8 mouse cellular contexts compared by ENCODE assay signal in genomic region chr10:127288328-127288799, GRCm38 (mm10). TPM values are rescaled to one million over a fixed set of nuclear protein-coding genes. Genes with fewer than 3 reads are reported as not detected.
DNase-seq lines count a peak whose midpoint lies in the region; ATAC-seq and TF ChIP-seq lines count a peak whose summit lies in the region.

No protein-coding gene starts in this region.

- ATAC-seq in kidney, embryonic 14.5 days (ENCODE audit: low FRiP score, low TSS enrichment) = peak; percentile 28
- ATAC-seq in G1E (ENCODE audit: extremely low read depth, insufficient number of reproducible peaks, low FRiP score, poor library complexity, severe bottlenecking) = no peak
- peak; percentile 6; the same call in 1 of the 2 replicates for ATAC-seq in embryonic facial prominence, embryonic 12.5 days (ENCODE audit: insufficient number of reproducible peaks, insufficient read depth, low FRiP score, low TSS enrichment)
- ATAC-seq in hindbrain, embryonic 12.5 days (ENCODE audit: low FRiP score) = peak; percentile 0
- peak; percentile 7 for ATAC-seq in liver, postnatal 0 days

- H3K4me3 ChIP-seq in kidney, embryonic 14.5 days (ENCODE audit: low read length) = peak overlapping the region; percentile 62
- peak overlapping the region; percentile 81 for H3K4me3 ChIP-seq in G1E (ENCODE audit: low read depth, low read length)
- peak overlapping the region; percentile 63 for H3K4me3 ChIP-seq in embryonic facial prominence, embryonic 12.5 days
- H3K4me3 ChIP-seq in hindbrain, embryonic 12.5 days = peak overlapping the region; percentile 66
- H3K4me3 ChIP-seq in liver, postnatal 0 days (ENCODE audit: low read depth, low read length) = peak overlapping the region; percentile 76

- peak overlapping the region; percentile 98 for H3K27ac ChIP-seq in kidney, embryonic 14.5 days (ENCODE audit: low read depth, low read length)
- H3K27ac ChIP-seq in embryonic facial prominence, embryonic 12.5 days = peak overlapping the region; percentile 99
- peak overlapping the region; percentile 97 for H3K27ac ChIP-seq in hindbrain, embryonic 12.5 days
- H3K27ac ChIP-seq in liver, postnatal 0 days (ENCODE audit: low read depth) = peak overlapping the region; percentile 99

- TF ChIP-seq EP300 in liver, postnatal 0 days (IDR thresholded peaks at IDR 0.05; ENCODE audit: low read depth) = no peak

- H3K4me2 ChIP-seq in kidney, embryonic 14.5 days (replicated peaks; ENCODE audit: low read depth, low read length) = peak overlapping the region; percentile 90
- peak overlapping the region; percentile 91 for H3K4me2 ChIP-seq in embryonic facial prominence, embryonic 12.5 days (replicated peaks)
- H3K4me2 ChIP-seq in hindbrain, embryonic 12.5 days (replicated peaks) = peak overlapping the region; percentile 92
- peak overlapping the region; percentile 91 for H3K4me2 ChIP-seq in liver, postnatal 0 days (ENCODE audit: low read depth, low read length)

- no peak for TF ChIP-seq CTCF in G1E (IDR thresholded peaks at IDR 0.05; ENCODE audit: low read depth, low read length)
- TF ChIP-seq CTCF in liver, postnatal 0 days (IDR thresholded peaks at IDR 0.05; ENCODE audit: low read depth) = no peak

- no peak for DNase-seq in kidney, adult 18-20 months
- peak; percentile 70 for DNase-seq in G1E (ENCODE audit: low spot score)
- no peak for DNase-seq in liver, postnatal 0 days
- DNase-seq in right cerebral cortex, adult 2 months (ENCODE audit: low spot score in 2 of 2) = peak; percentile 26 to 40
- no peak for DNase-seq in cerebellum, adult 11-12 months

- WGBS in kidney, embryonic 14.5 days = under 1% methylated on average over 22 of the region's 28 CpGs
- WGBS in embryonic facial prominence, embryonic 12.5 days = under 1% methylated on average over 13 of the region's 28 CpGs
- 0% methylated on average over 21 of the region's 28 CpGs for WGBS in hindbrain, embryonic 12.5 days
- whole genome bisulfite sequencing in liver, postnatal 0 days (ENCODE audit: insufficient replicate concordance) = 1% methylated on average over 21 of the region's 28 CpGs

- H3K27me3 ChIP-seq in kidney, embryonic 14.5 days (ENCODE audit: control insufficient read depth, insufficient read depth, low read length) = no peaks in the 10 kb centered on the region
- no peaks in the 10 kb centered on the region for H3K27me3 ChIP-seq in G1E (ENCODE audit: insufficient read depth, low read length)
- no peaks in the 10 kb centered on the region for H3K27me3 ChIP-seq in embryonic facial prominence, embryonic 12.5 days
- no peaks in the 10 kb centered on the region for H3K27me3 ChIP-seq in hindbrain, embryonic 12.5 days
- no peaks in the 10 kb centered on the region for H3K27me3 ChIP-seq in liver, postnatal 0 days (ENCODE audit: insufficient read depth, low read length)

- H3K36me3 ChIP-seq in kidney, embryonic 14.5 days (ENCODE audit: control insufficient read depth, insufficient read depth, low read length) = peaks cover 43% of the 10 kb centered on the region
- H3K36me3 ChIP-seq in G1E (replicated peaks) = peaks cover 59% of the 10 kb centered on the region
- H3K36me3 ChIP-seq in embryonic facial prominence, embryonic 12.5 days = peaks cover 45% of the 10 kb centered on the region
- peaks cover 34% of the 10 kb centered on the region for H3K36me3 ChIP-seq in hindbrain, embryonic 12.5 days
- peaks cover 46% of the 10 kb centered on the region for H3K36me3 ChIP-seq in liver, postnatal 0 days (replicated peaks; ENCODE audit: insufficient read depth, low read length)

- no peaks in the 10 kb centered on the region for H3K9me3 ChIP-seq in kidney, embryonic 14.5 days (ENCODE audit: control insufficient read depth, low read length)
- H3K9me3 ChIP-seq in G1E (replicated peaks) = no peaks in the 10 kb centered on the region
- H3K9me3 ChIP-seq in embryonic facial prominence, embryonic 12.5 days = no peaks in the 10 kb centered on the region
- H3K9me3 ChIP-seq in hindbrain, embryonic 12.5 days (replicated peaks) = no peaks in the 10 kb centered on the region
- H3K9me3 ChIP-seq in liver, postnatal 0 days (ENCODE audit: low read length) = no peaks in the 10 kb centered on the region

- peaks cover 39% of the 10 kb centered on the region for H3K4me1 ChIP-seq in kidney, embryonic 14.5 days (ENCODE audit: control insufficient read depth, insufficient read depth, low read length)
- H3K4me1 ChIP-seq in G1E (ENCODE audit: insufficient read depth, low read depth, low read length) = peaks cover 78% of the 10 kb centered on the region
- H3K4me1 ChIP-seq in embryonic facial prominence, embryonic 12.5 days = peaks cover 62% of the 10 kb centered on the region
- peaks cover 56% of the 10 kb centered on the region for H3K4me1 ChIP-seq in hindbrain, embryonic 12.5 days
- peaks cover 46% of the 10 kb centered on the region for H3K4me1 ChIP-seq in liver, postnatal 0 days (ENCODE audit: insufficient read depth)

- H3K9ac ChIP-seq in kidney, embryonic 14.5 days (ENCODE audit: low read depth, low read length) = peak overlapping the region; percentile 83
- H3K9ac ChIP-seq in embryonic facial prominence, embryonic 12.5 days = peak overlapping the region; percentile 78
- peak overlapping the region; percentile 88 for H3K9ac ChIP-seq in hindbrain, embryonic 12.5 days
- peak overlapping the region; percentile 72 for H3K9ac ChIP-seq in liver, postnatal 0 days (replicated peaks)

RNA-seq across cellular contexts. Expression of gene Mbd6, which starts 0.5 kb away (rescaled TPM):
- polyA plus RNA-seq in kidney, embryonic 14.5 days (2014; fragmentation: Nextera tagmentation; extraction: Ambion mirVana) = 16.2 and 22.3 TPM in 2 replicates
- 107 and 121 TPM in 2 replicates for total RNA-seq in G1E (2014; fragmentation: Nextera tagmentation)
- 4.1 and 6.6 TPM in 2 replicates for total RNA-seq in G1E (2017)
- 239 and 302 TPM in 2 replicates for polyA plus RNA-seq in G1E (2012)
- 17.2 and 23.3 TPM in 2 replicates for polyA plus RNA-seq in embryonic facial prominence, embryonic 12.5 days (2016; fragmentation: Nextera tagmentation; extraction: Ambion mirVana)
- polyA plus RNA-seq in hindbrain, embryonic 12.5 days (2016; fragmentation: Nextera tagmentation; extraction: Ambion mirVana) = 17.9 and 19.8 TPM in 2 replicates
- polyA plus RNA-seq in liver, postnatal 0 days (2015; fragmentation: Nextera tagmentation; extraction: Ambion mirVana) = 5.3 and 5.7 TPM in 2 replicates

RNA-seq across cellular contexts. Expression of gene Dctn2, which starts 22.2 kb away (rescaled TPM):
- polyA plus RNA-seq in kidney, embryonic 14.5 days (2014; fragmentation: Nextera tagmentation; extraction: Ambion mirVana) = 164 and 173 TPM in 2 replicates
- total RNA-seq in G1E (2014; fragmentation: Nextera tagmentation) (135 TPM in 2 replicates), G1E (2017) (139 and 154 TPM in 2 replicates)
- polyA plus RNA-seq in G1E (2012) = 161 and 175 TPM in 2 replicates
- polyA plus RNA-seq in embryonic facial prominence, embryonic 12.5 days (2016; fragmentation: Nextera tagmentation; extraction: Ambion mirVana) = 199 and 213 TPM in 2 replicates
- 234 and 240 TPM in 2 replicates for polyA plus RNA-seq in hindbrain, embryonic 12.5 days (2016; fragmentation: Nextera tagmentation; extraction: Ambion mirVana)
- polyA plus RNA-seq in liver, postnatal 0 days (2015; fragmentation: Nextera tagmentation; extraction: Ambion mirVana) = 65.3 and 67.4 TPM in 2 replicates

RNA-seq across cellular contexts. Expression of gene Mars, which starts 23.2 kb away (rescaled TPM):
- polyA plus RNA-seq in kidney, embryonic 14.5 days (2014; fragmentation: Nextera tagmentation; extraction: Ambion mirVana) = 93.9 and 146 TPM in 2 replicates
- 97.3 and 102 TPM in 2 replicates for total RNA-seq in G1E (2014; fragmentation: Nextera tagmentation)
- 109 and 144 TPM in 2 replicates for total RNA-seq in G1E (2017)
- polyA plus RNA-seq in G1E (2012) = 104 and 108 TPM in 2 replicates
- 138 and 142 TPM in 2 replicates for polyA plus RNA-seq in embryonic facial prominence, embryonic 12.5 days (2016; fragmentation: Nextera tagmentation; extraction: Ambion mirVana)
- polyA plus RNA-seq in hindbrain, embryonic 12.5 days (2016; fragmentation: Nextera tagmentation; extraction: Ambion mirVana) = 142 and 152 TPM in 2 replicates
- polyA plus RNA-seq in liver, postnatal 0 days (2015; fragmentation: Nextera tagmentation; extraction: Ambion mirVana) = 51.3 and 62.3 TPM in 2 replicates

RNA-seq across cellular contexts. Expression of gene Kif5a, which starts 25.2 kb away (rescaled TPM):
- polyA plus RNA-seq in kidney, embryonic 14.5 days (2014; fragmentation: Nextera tagmentation; extraction: Ambion mirVana) = 0.37 and 0.57 TPM in 2 replicates
- total RNA-seq in G1E (2014; fragmentation: Nextera tagmentation) (0.10 TPM in 1 of 2 replicates, not detected in the other), G1E (2017) (0.11 and 0.17 TPM in 2 replicates)
- polyA plus RNA-seq in G1E (2012) = 0.04 and 0.22 TPM in 2 replicates
- 13.5 and 16.8 TPM in 2 replicates for polyA plus RNA-seq in embryonic facial prominence, embryonic 12.5 days (2016; fragmentation: Nextera tagmentation; extraction: Ambion mirVana)
- 70.0 and 76.6 TPM in 2 replicates for polyA plus RNA-seq in hindbrain, embryonic 12.5 days (2016; fragmentation: Nextera tagmentation; extraction: Ambion mirVana)
- polyA plus RNA-seq in liver, postnatal 0 days (2015; fragmentation: Nextera tagmentation; extraction: Ambion mirVana) = 0.06 TPM in 2 replicates

RNA-seq across cellular contexts. Expression of gene Arhgap9, which starts 33.4 kb away (rescaled TPM):
- 3.0 and 3.1 TPM in 2 replicates for polyA plus RNA-seq in kidney, embryonic 14.5 days (2014; fragmentation: Nextera tagmentation; extraction: Ambion mirVana)
- total RNA-seq in G1E (2014; fragmentation: Nextera tagmentation) = 43.3 and 43.7 TPM in 2 replicates
- total RNA-seq in G1E (2017) = 89.2 and 100 TPM in 2 replicates
- 54.8 and 59.5 TPM in 2 replicates for polyA plus RNA-seq in G1E (2012)
- polyA plus RNA-seq in embryonic facial prominence, embryonic 12.5 days (2016; fragmentation: Nextera tagmentation; extraction: Ambion mirVana) = 1.8 and 2.6 TPM in 2 replicates
- polyA plus RNA-seq in hindbrain, embryonic 12.5 days (2016; fragmentation: Nextera tagmentation; extraction: Ambion mirVana) = 2.0 and 2.2 TPM in 2 replicates
- 13.5 and 14.8 TPM in 2 replicates for polyA plus RNA-seq in liver, postnatal 0 days (2015; fragmentation: Nextera tagmentation; extraction: Ambion mirVana)

Comparison
In these comparisons a context has a peak if more than half of its experiments do, and no peak if none do; other contexts are left out.
1. DNase-seq: peak in G1E (single experiment) and right cerebral cortex, adult 2 months (2 of 2); none in kidney, adult 18-20 months (single experiment), liver, postnatal 0 days (single experiment) and cerebellum, adult 11-12 months (single experiment).
2. Peak in every context shown above with its lines, with median percentiles within 50 percentile points of each other: H3K27ac ChIP-seq, H3K4me2 ChIP-seq, H3K4me3 ChIP-seq and H3K9ac ChIP-seq.